Mouse (Mus musculus) stomach, postnatal 0 days (tissue): Measurements from ENCODE around the gene Gnas.
A peak's percentile ranks its signal among the peaks of the same experiment; 100 is the strongest.

ENCODE experiments used
- CTCF ChIP-seq: IDR thresholded peaks from 2 replicates; pipeline ENCODE4 v1.5.1; 2016; ENCODE audit warnings: antibody characterized with exemption, low read depth, mild to moderate bottlenecking, moderate library complexity
- EP300 ChIP-seq: optimal IDR thresholded peaks from 2 replicates; pipeline ENCODE3; 2016; ENCODE audit warnings: antibody characterized with exemption

GRCm38 (mm10) chr2:174284011-174284410, at the start of gene Gnas:
- TF ChIP-seq CTCF = peak; percentile 75
- TF ChIP-seq EP300 = no peak
